Mouse (Mus musculus) neutrophil, adult 5-6 weeks (primary cell): Measurements from ENCODE around the gene Abcc6. TPM values are rescaled to one million over a fixed set of nuclear protein-coding genes. Genes with fewer than 3 reads are reported as not detected.
"Not testable (repeated sequence)": the region's sequence is repeated elsewhere in the genome, so short reads cannot be mapped to it uniquely, and the experiment has no call there.

Experiments used
- ATAC-seq: fragments of 151-379, 151-347 bp; 2 replicates; pipeline ENCODE4 v1.8.0; 2017; ENCODE audit warnings: mild to moderate bottlenecking, moderate TSS enrichment; ENCODE audit not compliant: insufficient number of reproducible peaks, poor library complexity, low FRiP score, severe bottlenecking; ENCODE audit errors: extremely low read depth
- total RNA-seq: library from RNA; stranded (forward); fragments of 200-1000 nt; gene quantifications from 2 replicates; pipeline ENCODE4 v1.2.3, GENCODE M21; 2017

Abcc6 gene
- total RNA-seq, 1 experiment from 2014 or later = not detected

DNA sequence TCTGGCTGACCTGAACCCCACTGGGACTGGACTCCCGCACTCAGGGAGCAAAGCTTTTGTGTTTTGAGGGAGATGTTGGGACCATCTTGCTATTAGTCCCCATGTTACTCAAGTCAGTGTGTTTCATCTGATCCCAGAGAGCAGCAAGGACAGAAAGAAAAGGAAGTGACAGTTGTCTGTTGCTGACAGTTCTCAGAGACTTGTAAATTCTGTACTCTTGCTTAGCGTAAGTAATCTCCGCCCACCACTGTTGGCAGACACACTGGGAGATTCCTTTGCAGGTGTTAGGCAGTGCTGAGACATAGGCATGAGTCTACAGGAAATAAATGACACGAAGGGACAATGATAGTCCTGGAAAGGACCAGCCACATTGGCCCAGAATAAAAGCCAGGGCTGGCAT, 73.5 kb downstream of the Abcc6 start:
- no peak for ATAC-seq

DNA sequence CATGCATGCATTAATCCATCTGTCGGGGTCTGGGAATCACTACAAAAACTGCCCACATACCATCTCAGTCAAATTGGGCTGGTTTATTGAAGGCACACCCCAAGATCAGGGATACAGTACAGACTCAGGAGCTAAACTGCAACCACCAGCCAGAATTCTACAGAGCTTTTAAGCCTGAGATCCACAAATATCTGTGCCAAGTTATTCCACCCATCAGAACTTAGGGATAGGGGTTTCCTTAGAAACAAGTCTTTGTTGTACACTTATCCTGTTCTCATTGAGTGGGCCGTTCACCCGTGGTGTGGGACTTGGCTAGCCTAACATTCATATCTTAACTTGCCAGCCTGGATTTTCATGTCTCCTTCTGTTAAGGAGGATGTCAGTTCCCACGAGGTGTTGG, 81.0 kb downstream of the Abcc6 start:
- ATAC-seq = no peak

DNA sequence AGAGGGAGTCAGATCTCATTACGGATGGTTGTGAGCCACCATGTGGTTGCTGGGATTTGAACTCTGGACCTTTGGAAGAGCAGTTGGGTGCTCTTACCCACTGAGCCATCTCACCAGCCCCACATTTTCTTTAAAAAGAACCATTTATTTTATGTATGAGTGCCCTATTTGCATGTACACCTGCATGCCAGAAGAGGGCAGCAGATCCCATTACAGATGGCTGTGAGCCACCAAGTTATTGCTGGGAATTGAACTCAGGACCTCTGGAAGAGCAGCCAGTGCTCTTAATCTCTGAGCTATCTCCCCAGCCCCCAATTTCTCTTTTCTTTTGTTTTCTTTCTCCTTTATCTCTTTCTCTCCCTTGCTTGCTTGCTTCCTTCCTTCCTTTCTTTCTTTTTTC, 86.8 kb downstream of the Abcc6 start:
- ATAC-seq = not testable (repeated sequence)

DNA sequence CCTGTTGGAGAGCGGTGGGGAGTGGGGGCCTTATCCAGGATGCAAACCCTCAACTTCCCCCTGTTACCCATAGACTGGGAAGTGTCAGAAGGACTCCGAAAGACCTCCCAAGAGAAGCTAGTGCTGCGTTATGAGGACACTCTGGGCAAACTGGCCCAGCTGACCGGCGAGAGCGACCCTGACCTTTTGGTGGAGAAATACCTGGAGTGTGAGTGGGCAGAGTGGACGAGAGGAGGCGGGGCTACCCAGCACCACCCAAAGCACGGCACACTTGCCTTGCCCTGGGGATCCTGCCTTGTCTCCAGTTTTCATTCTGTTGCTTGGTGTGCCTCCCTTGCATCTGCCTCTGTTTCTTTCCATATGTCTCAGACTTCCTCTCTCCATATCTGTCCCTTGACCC, 88.1 kb downstream of the Abcc6 start:
- no peak for ATAC-seq

DNA sequence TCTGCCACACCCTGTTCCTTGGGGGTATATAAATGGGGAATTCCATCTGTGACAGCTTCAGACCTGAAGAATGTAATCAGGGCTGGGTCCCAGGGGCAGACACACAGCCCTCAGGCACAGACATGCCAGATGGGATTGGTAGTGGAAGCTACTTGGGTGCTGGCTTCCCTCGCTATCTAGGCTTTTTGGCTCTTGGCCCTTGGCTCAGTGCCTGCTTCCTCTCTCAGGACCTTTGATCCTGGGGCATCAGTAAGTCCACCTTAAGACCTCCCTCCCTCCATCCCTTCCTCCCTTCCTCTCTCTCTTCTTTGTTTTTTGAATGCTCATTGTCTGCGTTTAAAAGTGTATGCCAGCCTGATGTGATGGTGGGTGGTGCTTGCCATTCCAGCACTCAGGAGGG, 90.3 kb downstream of the Abcc6 start:
- no peak for ATAC-seq

DNA sequence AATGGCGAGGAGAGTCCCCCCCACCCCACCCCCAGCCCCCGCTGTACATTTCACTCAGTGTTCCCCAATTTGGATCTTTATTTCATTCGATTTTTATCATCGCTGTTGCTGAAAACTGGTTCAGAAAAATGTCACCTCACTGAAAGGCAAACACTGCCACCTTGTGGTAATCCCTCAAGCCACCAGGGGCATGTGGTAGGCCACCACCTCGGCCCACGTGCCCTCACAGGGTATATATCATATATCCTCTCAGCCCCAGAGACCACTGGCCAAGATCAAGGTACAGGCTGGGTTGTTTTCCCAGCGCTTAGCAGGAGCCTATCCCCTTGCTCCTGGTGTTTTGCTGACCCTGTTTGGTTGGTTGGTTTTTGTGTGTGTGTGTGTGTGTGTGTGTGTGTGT, 95.0 kb downstream of the Abcc6 start:
- ATAC-seq = peak; percentile 90

DNA sequence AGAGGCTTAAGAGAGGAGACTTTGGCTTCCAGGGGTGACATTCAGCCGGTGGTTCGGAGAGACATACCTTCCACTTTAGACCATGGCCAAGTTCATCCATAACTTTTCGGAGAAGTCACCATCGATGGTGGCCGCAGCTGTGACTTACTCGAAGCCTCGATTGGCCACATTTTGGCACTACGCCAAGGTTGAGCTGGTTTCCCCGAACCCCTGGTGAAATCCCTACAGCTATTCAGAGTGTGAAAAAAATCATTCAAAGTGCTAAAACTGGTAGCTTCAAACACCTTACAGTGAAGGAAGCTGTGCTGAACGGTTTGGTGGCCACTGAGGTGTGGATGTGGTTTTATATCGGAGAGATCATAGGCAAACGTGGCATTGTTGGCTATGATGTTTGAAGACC, 96.3 kb downstream of the Abcc6 start:
- ATAC-seq = not testable (repeated sequence)

DNA sequence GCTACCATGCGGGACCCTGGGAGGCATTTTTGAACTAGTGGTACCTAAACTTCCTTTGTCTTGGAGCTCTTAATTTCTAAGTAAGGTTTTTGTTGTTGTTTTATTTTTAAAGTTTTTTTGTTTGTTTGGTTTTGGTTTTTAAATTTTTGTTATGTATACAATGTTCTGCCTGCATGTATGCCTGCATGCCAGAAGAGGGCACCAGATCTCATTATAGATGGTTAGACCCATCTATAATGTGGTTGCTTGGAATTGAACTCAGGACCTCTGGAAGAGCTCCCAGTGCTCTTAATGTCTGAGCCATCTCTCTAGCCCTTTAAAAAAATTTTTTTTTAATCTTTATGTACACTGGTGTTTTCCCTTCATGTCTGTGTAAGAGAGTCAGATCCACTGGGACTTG, 100.4 kb downstream of the Abcc6 start:
- no peak for ATAC-seq

DNA sequence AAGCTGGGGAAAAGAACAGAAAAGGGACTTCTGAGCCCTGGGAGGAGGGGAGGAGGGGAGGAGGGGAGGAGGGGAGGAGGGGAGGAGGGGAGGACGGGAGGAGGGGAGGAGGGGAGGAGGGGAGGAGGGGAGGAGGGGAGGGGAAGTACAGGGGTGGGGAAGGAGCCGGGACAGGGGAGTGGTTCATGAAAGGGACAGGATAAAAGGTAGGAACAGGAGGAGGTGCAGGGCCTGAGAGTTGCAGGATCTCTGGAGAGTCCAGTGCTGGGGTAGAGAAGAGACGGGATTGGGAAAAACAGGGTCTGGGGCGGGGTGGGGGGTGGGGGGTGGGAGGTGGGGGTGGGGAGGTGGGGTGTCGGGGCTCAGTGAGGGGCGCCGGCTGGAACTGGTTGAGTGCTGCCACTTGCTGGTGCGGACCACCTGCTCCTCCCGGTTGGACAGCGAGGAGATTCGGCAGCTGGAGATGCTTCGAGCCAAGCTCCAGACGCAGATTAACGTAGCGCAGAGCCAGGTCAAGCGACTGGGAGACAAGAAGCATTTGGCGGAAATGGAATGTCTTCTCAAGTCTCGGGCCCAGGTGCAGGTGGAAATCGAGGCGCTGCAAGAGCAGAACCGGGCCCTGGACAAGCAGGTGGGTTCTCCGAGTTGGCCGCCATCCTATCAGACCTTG, 101.3 kb downstream of the Abcc6 start:
- ATAC-seq = no peak

DNA sequence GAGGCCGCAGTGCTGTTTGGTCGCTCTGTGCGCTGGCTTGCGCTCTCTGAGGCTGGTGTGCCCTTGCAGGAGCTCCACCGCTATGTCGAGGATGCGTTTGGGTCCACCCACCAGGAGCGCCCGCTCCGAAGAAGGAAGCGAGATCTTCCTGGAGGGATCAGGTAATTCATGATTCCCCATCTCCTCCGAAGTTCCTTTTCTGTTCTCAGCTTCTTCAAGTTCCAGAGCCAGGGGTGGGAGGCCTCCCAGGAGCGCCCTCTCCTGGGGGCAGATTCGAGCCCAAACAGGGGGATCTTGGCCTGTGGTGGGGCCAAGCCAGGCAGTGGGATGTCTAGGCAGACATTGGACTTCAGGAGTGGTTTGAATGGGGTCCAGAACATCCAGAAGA, 105.7 kb downstream of the Abcc6 start:
- ATAC-seq = no peak

DNA sequence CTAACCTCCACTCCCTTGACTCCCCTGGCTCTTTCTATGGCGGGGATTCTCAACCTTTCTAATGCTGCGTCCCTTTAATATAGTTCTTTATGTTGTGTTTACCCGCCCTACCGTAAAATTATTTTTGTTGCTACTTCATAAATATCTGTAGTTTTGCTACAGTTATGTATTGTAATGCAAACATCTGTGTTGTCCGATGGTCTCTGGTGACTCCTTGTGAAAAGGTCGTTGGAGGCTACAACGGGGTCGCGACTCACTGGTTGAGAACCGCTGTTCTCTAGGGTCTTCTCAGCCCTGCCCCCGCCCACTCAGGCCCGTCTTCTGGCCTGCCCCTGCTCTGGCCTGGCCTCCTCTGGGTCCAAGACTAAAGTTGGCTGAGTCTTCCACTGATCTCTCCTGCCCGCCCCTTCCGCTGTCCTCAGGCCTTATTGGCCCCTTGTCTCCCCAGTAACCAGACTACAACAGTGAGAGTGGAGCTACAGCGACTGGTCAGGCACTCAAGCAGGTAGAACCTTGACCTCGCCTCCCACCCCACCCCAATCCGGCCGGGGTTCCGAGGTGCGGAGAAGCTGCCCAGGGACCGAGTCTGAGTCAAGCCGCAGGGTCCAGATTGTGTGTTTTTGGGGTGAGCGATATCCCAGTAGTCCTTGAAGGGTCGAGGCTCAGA, 106.2 kb downstream of the Abcc6 start, which contains the start of gene Ccdc114:
Ccdc114 (plus strand) TSS at position 311 of the 667 bp plus-strand sequence.
- ATAC-seq = peak; percentile 27; the same call in 1 of the 2 replicates

DNA sequence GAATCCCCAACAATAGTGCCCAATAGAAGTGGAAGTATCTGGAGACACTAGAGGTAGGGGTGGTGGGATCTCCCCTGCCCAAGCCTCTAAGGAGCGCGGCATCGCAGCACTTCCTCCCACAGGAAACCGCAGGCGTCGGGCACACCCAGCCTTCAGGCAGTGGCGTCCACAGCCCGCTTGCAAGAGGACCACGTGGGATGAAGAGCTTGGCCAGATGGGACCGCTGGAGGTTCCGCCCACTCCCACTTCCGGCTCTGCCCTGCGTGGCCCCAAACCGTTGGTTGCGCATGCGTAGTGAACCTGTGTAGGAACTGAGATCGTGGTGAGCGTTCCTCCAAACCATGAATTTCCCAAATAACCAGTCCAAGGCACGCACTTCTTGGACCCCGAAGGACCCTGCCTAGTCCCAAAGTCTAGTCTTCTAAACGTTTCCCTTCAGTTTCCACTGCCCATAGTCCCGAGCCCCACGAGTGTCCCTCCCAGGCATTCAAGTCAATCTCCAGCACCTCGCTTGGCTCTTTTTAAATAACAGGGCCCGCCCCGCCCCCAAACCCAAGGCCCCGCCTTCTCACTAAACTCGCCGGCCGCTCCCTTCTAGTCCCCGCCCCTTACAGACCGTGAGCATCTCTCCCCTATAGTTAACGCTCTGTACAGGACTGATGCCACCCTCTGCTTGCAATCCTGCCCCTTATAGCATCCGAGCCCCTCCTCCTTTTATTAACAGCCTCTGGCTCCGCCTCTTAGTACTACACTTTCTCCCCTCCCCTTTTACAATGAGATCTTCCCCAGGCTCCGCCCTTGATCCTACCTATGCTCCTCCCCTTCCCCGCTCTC, 107.0 kb downstream of the Abcc6 start:
- peak; percentile 72 for ATAC-seq

DNA sequence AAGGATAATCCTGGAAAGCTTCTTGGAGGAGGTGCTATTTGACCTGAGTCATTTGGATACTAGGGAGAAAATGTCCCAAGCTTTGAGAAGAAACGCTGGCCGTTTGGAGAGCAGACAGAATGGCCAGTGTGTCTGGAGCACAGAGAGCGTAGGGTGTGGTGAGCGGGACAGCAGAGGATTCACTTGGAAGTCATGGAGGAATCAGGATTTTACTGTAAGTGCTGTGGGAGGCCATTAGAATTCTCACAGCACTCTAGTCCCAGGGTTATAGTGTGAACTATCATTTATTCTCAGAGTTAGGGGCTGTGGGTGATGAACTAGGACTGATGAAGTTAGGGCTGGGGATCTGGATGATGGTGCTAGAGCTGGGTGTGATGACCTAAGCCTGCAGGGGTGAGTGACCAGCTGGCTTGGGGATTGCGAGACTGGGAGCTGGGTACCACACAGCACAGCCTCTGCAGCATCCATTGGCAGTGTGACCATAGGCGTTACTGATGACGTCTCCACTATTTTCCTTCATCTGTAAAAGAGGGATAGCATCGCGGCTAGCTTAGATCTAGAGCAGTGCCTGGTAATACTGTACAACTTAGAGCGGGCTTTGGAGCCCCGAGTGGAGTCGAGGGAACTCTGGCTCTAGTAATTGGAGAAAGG, 108.0 kb downstream of the Abcc6 start:
- no peak for ATAC-seq

DNA sequence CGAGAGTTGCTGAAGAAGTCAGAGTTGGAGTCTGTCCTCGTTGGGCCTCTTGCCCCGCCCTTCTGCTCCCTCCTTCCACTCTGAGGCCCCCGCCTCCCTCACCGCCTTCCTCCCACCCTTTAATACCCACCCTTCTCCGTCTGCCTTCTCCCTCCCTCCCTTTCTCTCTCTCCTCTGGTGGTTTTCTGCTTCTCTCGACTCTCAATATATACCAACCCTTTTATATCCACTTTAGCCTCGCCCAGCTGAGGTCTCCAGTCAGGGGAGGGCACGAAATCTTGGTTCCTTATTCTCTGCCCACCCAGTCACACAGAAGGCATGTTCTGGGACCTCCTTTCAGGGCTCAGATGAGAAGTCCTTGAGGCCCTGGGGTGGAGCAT, 108.9 kb downstream of the Abcc6 start, which contains the start of gene Emp3:
Emp3 (minus strand) TSS at position 163 of the 380 bp plus-strand sequence.
- peak; percentile 28 for ATAC-seq

DNA sequence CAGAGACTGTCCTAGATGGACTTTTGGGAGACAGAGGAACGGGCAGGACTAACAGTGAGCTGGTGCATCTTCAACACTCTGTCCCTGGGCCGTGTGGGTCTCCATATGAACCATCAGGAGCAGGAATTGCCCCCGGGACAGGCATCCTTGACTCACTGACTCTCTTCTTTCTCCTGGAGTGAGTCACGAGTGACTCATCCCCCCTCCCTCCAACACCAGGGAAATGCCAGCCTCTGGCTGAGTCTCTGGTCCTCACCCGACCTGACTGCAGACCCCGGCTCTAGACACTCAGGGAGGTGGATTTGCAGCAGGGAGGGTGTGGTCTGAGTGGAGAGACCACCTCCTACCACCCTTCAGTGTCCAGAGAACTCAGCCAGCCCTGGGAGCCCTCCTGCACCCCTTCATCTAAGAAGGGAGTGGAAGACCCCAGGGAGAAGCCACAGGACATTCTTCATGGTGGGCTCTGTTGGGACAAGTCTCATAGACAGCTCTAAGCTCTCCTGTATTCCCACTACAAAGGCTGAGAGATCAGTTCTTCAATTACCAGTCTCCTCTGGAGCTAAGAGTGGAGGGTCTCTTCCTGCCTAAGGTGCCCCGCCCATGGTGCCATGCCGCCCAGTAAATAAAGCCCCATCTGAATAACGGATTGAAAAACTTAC, 109.4 kb downstream of the Abcc6 start:
- no peak for ATAC-seq

DNA sequence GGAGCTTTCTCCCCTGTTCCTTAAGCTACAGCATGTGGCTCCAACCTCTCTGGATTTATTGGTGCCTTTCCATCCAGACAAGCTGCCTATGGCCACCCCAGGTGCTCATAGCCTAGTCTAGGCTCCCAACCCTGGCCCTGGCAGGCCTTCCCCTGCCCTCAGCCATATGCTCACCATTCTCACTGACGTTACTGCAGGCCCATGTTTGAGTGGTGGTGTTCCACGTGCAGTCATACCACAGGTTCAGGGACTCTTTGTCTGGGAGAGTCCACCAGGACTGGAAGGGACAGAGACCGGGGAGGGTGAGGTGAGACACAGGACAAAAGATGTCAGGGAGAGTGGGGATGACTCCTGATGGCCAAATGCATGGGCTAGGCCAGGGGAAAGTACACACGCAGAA, 110.3 kb downstream of the Abcc6 start:
- no peak for ATAC-seq

DNA sequence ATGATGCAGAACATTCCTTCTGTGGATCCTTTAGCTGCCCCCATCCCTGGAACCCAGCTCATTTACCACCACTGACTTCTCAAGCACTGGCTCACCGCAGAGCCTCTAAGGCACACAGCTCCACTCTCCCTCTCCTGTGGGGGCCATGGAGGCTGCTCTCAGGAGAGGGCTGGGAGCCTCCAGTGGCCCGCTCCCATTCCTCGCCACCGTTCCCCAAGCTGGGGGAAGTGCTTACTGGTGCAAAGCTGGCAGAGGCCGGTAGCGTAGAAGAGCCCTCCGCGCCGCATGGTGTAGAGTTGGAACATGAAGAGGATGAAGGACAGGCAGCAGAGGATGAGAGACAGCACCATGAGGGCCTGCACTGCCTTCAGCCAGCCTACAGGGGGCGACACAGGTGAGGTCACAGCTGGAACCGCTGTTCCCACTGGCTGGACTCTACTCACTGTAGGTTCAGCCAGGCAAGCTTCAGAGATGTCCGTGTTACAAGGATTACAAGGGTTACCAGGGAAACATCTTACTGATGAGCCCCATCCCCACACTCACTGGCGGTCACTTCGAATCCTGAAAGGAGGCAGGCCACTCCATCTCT, 110.9 kb downstream of the Abcc6 start:
- no peak for ATAC-seq

DNA sequence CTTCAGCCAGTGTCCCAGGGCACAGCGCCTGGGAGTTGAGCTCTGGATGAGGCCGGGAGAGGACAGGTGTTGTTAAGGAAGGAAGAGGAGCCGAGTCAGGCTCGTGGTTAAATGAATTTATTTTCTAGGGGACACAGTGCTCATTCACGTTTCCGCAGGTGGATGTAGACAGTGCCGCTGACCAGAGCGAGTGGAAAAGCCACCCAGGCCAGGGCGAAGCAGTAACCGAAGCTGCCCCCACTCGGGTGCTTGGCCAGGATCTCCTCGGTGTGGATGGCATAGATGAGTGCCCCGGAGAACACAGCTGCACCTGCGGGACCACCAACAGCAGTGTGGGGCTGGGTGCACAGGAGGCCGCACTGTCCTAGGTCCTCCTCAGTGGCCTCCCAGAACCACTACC, 112.2 kb downstream of the Abcc6 start:
- ATAC-seq = no peak
